8 mouse cellular contexts compared by ENCODE assay signal in the genomic region with DNA sequence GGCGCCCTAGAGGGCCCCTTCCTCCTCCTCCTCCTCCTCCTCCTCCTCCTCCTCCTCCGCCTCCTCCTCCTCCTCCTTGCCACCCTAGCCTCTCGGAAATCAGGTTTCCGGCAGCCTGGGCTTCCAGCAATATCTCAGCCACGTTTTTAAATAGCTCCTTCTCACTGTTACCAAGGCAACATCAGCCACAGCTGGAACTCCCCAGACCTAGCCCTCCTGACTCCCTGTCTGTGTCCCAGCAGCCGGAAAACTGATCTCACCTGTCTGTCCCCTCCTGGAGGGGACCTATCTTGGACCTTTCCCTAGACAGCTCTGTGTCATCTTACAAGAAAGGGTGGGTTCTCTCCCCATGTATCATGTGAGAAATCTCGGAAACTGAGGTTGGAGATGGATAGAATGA. TPM values are rescaled to one million over a fixed set of nuclear protein-coding genes. Genes with fewer than 3 reads are reported as not detected.
A peak's percentile ranks its signal among the peaks of the same experiment; 100 is the strongest.
DNase-seq lines count a peak whose midpoint lies in the region; ATAC-seq and TF ChIP-seq lines count a peak whose summit lies in the region.

No protein-coding gene starts in this region.

- WGBS in heart, embryonic 12.5 days = 34% methylated on average over 4 of the region's 7 CpGs
- WGBS in limb, embryonic 13.5 days = 32% methylated on average over 4 of the region's 7 CpGs
- 27% methylated on average over 6 of the region's 7 CpGs for WGBS in stomach, postnatal 0 days

- peak overlapping the region; percentile 57 for H3K4me3 ChIP-seq in heart, embryonic 12.5 days
- peak overlapping the region; percentile 62 for H3K4me3 ChIP-seq in limb, embryonic 13.5 days
- no peak overlapping the region for H3K4me3 ChIP-seq in stomach, postnatal 0 days (ENCODE audit: low read depth, low read length)

- H3K27me3 ChIP-seq in heart, embryonic 12.5 days (replicated peaks) = no peaks in the 10 kb centered on the region
- no peaks in the 10 kb centered on the region for H3K27me3 ChIP-seq in limb, embryonic 13.5 days
- H3K27me3 ChIP-seq in stomach, postnatal 0 days (ENCODE audit: control insufficient read depth, insufficient read depth, low read length) = no peaks in the 10 kb centered on the region

- peaks cover 38% of the 10 kb centered on the region for H3K36me3 ChIP-seq in heart, embryonic 12.5 days
- H3K36me3 ChIP-seq in limb, embryonic 13.5 days = peaks cover 39% of the 10 kb centered on the region
- 0 out of 2 replicates have a peak, but pooled peaks cover 3% of the 10 kb centered on the region for H3K36me3 ChIP-seq in stomach, postnatal 0 days (ENCODE audit: control insufficient read depth, insufficient read depth, low read length)

- ATAC-seq in heart, embryonic 12.5 days (ENCODE audit: insufficient number of reproducible peaks, low FRiP score) = no peak
- no peak for ATAC-seq in limb, embryonic 13.5 days (ENCODE audit: low FRiP score, low read depth)
- ATAC-seq in stomach, postnatal 0 days (ENCODE audit: low FRiP score, low TSS enrichment) = no peak
- ATAC-seq in megakaryocyte-erythroid progenitor cell, adult 5-6 weeks (replicated peaks; ENCODE audit: low FRiP score, low TSS enrichment, poor library complexity, severe bottlenecking) = no peak

- H3K4me2 ChIP-seq in heart, embryonic 12.5 days = peak overlapping the region; percentile 72
- H3K4me2 ChIP-seq in limb, embryonic 13.5 days (replicated peaks) = peak overlapping the region; percentile 72
- peak overlapping the region; percentile 84 for H3K4me2 ChIP-seq in stomach, postnatal 0 days (replicated peaks; ENCODE audit: low read depth)

- intact Hi-C loops in heart, postnatal 10 days (cut with DNase I) = loop anchor here (5.0 kb wide), 1 partner anchor 125 kb away; no protein-coding TSS in a partner anchor

- DNase-seq in heart, postnatal 10 days = no peak
- DNase-seq in right cerebral cortex, postnatal 10 days (ENCODE audit: low spot score in 2 of 2) = peak; percentile 57 to 70
- no peak for DNase-seq in right cerebral cortex, postnatal 4 days
- DNase-seq in stomach, postnatal 0 days (ENCODE audit: low spot score) = no peak
- DNase-seq in ovary, postnatal 36 days (ENCODE audit: low spot score) = no peak

- no peak for TF ChIP-seq EP300 in stomach, postnatal 0 days (optimal IDR thresholded peaks at IDR 0.05)

- peak overlapping the region; percentile 44; the same call in 1 of the 2 replicates for H3K9ac ChIP-seq in heart, embryonic 12.5 days
- H3K9ac ChIP-seq in limb, embryonic 13.5 days = 0 out of 2 replicates have a peak overlapping the region, but pooled peaks have one; percentile 51
- H3K9ac ChIP-seq in stomach, postnatal 0 days (ENCODE audit: low read length) = no peak overlapping the region

- H3K9me3 ChIP-seq in heart, embryonic 12.5 days (replicated peaks) = no peaks in the 10 kb centered on the region
- no peaks in the 10 kb centered on the region for H3K9me3 ChIP-seq in limb, embryonic 13.5 days
- H3K9me3 ChIP-seq in stomach, postnatal 0 days (ENCODE audit: control insufficient read depth, low read length) = no peaks in the 10 kb centered on the region

- H3K27ac ChIP-seq in heart, embryonic 12.5 days (ENCODE audit: poor library complexity, severe bottlenecking) = peak overlapping the region; percentile 42
- H3K27ac ChIP-seq in limb, embryonic 13.5 days = no peak overlapping the region
- H3K27ac ChIP-seq in stomach, postnatal 0 days (replicated peaks) = no peak overlapping the region

- peaks cover 35% of the 10 kb centered on the region for H3K4me1 ChIP-seq in heart, embryonic 12.5 days (replicated peaks)
- peaks cover 25% of the 10 kb centered on the region for H3K4me1 ChIP-seq in limb, embryonic 13.5 days
- H3K4me1 ChIP-seq in stomach, postnatal 0 days (replicated peaks; ENCODE audit: control insufficient read depth, insufficient read depth) = peaks cover 5% of the 10 kb centered on the region; the same call in 1 of the 2 replicates

- TF ChIP-seq CTCF in stomach, postnatal 0 days (IDR thresholded peaks at IDR 0.05; ENCODE audit: low read depth) = no peak

RNA-seq across cellular contexts. Expression of gene Camk1, which starts 1.5 kb away (rescaled TPM):
- 110 and 113 TPM in 2 replicates for polyA plus RNA-seq in heart, embryonic 12.5 days (2016; fragmentation: Nextera tagmentation; extraction: Ambion mirVana)
- 10 to 100 TPM; 67.2 to 76.7 TPM for total RNA-seq in heart, postnatal 10 days (2021)
- 97.9 and 100 TPM in 2 replicates for polyA plus RNA-seq in limb, embryonic 13.5 days (2015; fragmentation: Nextera tagmentation; extraction: Ambion mirVana)
- 52.7 and 52.9 TPM in 2 replicates for polyA plus RNA-seq in stomach, postnatal 0 days (2015; fragmentation: Nextera tagmentation; extraction: Ambion mirVana)
- total RNA-seq in megakaryocyte-erythroid progenitor cell, adult 5-6 weeks (2014; fragmentation: Nextera tagmentation) = 1.2 and 2.2 TPM in 2 replicates
- 2.9 and 17.8 TPM in 2 replicates for total RNA-seq in megakaryocyte-erythroid progenitor cell, adult 5-6 weeks (2017)

RNA-seq across cellular contexts. Expression of gene Ogg1, which starts 15.5 kb away (rescaled TPM):
- 9.0 and 10.6 TPM in 2 replicates for polyA plus RNA-seq in heart, embryonic 12.5 days (2016; fragmentation: Nextera tagmentation; extraction: Ambion mirVana)
- total RNA-seq in heart, postnatal 10 days (2021) = 1 to 10 TPM; 7.1 to 7.2 TPM
- 14.7 and 15.7 TPM in 2 replicates for polyA plus RNA-seq in limb, embryonic 13.5 days (2015; fragmentation: Nextera tagmentation; extraction: Ambion mirVana)
- polyA plus RNA-seq in stomach, postnatal 0 days (2015; fragmentation: Nextera tagmentation; extraction: Ambion mirVana) = 6.8 and 7.8 TPM in 2 replicates
- total RNA-seq in megakaryocyte-erythroid progenitor cell, adult 5-6 weeks (2014; fragmentation: Nextera tagmentation) = 9.9 and 23.7 TPM in 2 replicates
- 3.8 and 9.4 TPM in 2 replicates for total RNA-seq in megakaryocyte-erythroid progenitor cell, adult 5-6 weeks (2017)

RNA-seq across cellular contexts. Expression of gene Brpf1, which starts 35.4 kb away (rescaled TPM):
- 16.2 and 17.0 TPM in 2 replicates for polyA plus RNA-seq in heart, embryonic 12.5 days (2016; fragmentation: Nextera tagmentation; extraction: Ambion mirVana)
- 10 to 100 TPM; 20.1 to 21.8 TPM for total RNA-seq in heart, postnatal 10 days (2021)
- 19.2 and 19.3 TPM in 2 replicates for polyA plus RNA-seq in limb, embryonic 13.5 days (2015; fragmentation: Nextera tagmentation; extraction: Ambion mirVana)
- 6.5 and 6.6 TPM in 2 replicates for polyA plus RNA-seq in stomach, postnatal 0 days (2015; fragmentation: Nextera tagmentation; extraction: Ambion mirVana)
- 45.0 and 53.5 TPM in 2 replicates for total RNA-seq in megakaryocyte-erythroid progenitor cell, adult 5-6 weeks (2014; fragmentation: Nextera tagmentation)
- total RNA-seq in megakaryocyte-erythroid progenitor cell, adult 5-6 weeks (2017) = 20.3 and 22.0 TPM in 2 replicates

RNA-seq across cellular contexts. Expression of gene Tada3, which starts 35.4 kb away (rescaled TPM):
- polyA plus RNA-seq in heart, embryonic 12.5 days (2016; fragmentation: Nextera tagmentation; extraction: Ambion mirVana) = 40.1 and 42.2 TPM in 2 replicates
- total RNA-seq in heart, postnatal 10 days (2021) = 10 to 100 TPM; 22.0 to 23.5 TPM
- 44.8 and 46.8 TPM in 2 replicates for polyA plus RNA-seq in limb, embryonic 13.5 days (2015; fragmentation: Nextera tagmentation; extraction: Ambion mirVana)
- 21.3 and 23.8 TPM in 2 replicates for polyA plus RNA-seq in stomach, postnatal 0 days (2015; fragmentation: Nextera tagmentation; extraction: Ambion mirVana)
- 23.5 and 40.8 TPM in 2 replicates for total RNA-seq in megakaryocyte-erythroid progenitor cell, adult 5-6 weeks (2014; fragmentation: Nextera tagmentation)
- total RNA-seq in megakaryocyte-erythroid progenitor cell, adult 5-6 weeks (2017) = 19.8 and 20.3 TPM in 2 replicates

RNA-seq across cellular contexts. Expression of gene Arpc4, which starts 35.6 kb away (rescaled TPM):
- 274 and 285 TPM in 2 replicates for polyA plus RNA-seq in heart, embryonic 12.5 days (2016; fragmentation: Nextera tagmentation; extraction: Ambion mirVana)
- total RNA-seq in heart, postnatal 10 days (2021) = 100 to 1,000 TPM; 124 to 138 TPM
- polyA plus RNA-seq in limb, embryonic 13.5 days (2015; fragmentation: Nextera tagmentation; extraction: Ambion mirVana) = 384 and 391 TPM in 2 replicates
- 314 and 317 TPM in 2 replicates for polyA plus RNA-seq in stomach, postnatal 0 days (2015; fragmentation: Nextera tagmentation; extraction: Ambion mirVana)
- total RNA-seq in megakaryocyte-erythroid progenitor cell, adult 5-6 weeks (2014; fragmentation: Nextera tagmentation) = 128 and 162 TPM in 2 replicates
- 137 and 152 TPM in 2 replicates for total RNA-seq in megakaryocyte-erythroid progenitor cell, adult 5-6 weeks (2017)

Comparison
In these comparisons a context has a peak if more than half of its experiments do, and no peak if none do; other contexts are left out.
1. DNase-seq: peak in right cerebral cortex, postnatal 10 days (2 of 2); none in heart, postnatal 10 days (0 of 2), right cerebral cortex, postnatal 4 days (single experiment), stomach, postnatal 0 days (single experiment) and ovary, postnatal 36 days (single experiment).
2. Peak in every context shown above with its lines, with median percentiles within 50 percentile points of each other: H3K4me2 ChIP-seq.